Mouse (Mus musculus): ENCODE measurements around the gene Gm11009. TPM values are rescaled to one million over a fixed set of nuclear protein-coding genes. Genes with fewer than 3 reads are reported as not detected.
"Not testable (repeated sequence)": the region's sequence is repeated elsewhere in the genome, so short reads cannot be mapped to it uniquely, and the experiment has no call there.

Gene Gm11009
- not detected in 2 replicates for polyA plus RNA-seq (2015; fragmentation: Nextera tagmentation; extraction: Ambion mirVana)

DNA sequence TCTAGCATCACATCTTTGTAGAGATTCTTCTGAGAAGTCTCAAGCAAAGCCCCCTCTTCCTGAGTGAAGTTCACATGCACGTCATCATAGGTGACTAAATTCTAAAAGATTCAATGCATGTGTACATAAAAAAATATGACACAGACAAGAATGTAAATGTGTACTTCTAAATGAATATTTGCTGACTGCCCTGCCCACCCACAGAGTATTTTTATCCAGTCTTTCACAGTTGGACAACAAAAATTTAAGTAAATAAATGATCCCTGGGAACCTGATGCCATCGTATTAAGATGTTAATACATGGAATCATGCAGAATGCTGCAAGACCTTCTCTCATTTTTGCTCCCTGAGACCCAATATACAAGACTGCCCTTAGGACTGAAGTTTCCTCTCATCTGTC, at the start of gene Gm11009:
Gene Gm11009, minus strand, starts transcription at position 101 of the 400 bp plus-strand sequence.
- not testable (repeated sequence) for H3K4me3 ChIP-seq (ENCODE audit: low read depth, low read length); H3K27ac ChIP-seq (ENCODE audit: low read depth, low read length); H3K36me3 ChIP-seq (ENCODE audit: control insufficient read depth, insufficient read depth); H3K9me3 ChIP-seq (ENCODE audit: control insufficient read depth); H3K9ac ChIP-seq (ENCODE audit: low read depth, low read length); H3K27me3 ChIP-seq (replicated peaks; ENCODE audit: control insufficient read depth, insufficient read depth, low read length); H3K4me1 ChIP-seq (replicated peaks; ENCODE audit: control insufficient read depth, insufficient read depth, low read length); H3K4me2 ChIP-seq (replicated peaks; ENCODE audit: low read depth); ATAC-seq
- WGBS, result no CpG with 5 or more reads among the region's 2 CpGs

Other genes starting within 250 kb of the Gm11009 start
- 0.20 and 0.81 TPM in 2 replicates for gene Gm2004, start 169.7 kb downstream of the Gm11009 start, polyA plus RNA-seq (2015; fragmentation: Nextera tagmentation; extraction: Ambion mirVana)
- 4.5 and 6.8 TPM in 2 replicates for gene 2210418O10Rik, start 92.9 kb downstream of the Gm11009 start, polyA plus RNA-seq (2015; fragmentation: Nextera tagmentation; extraction: Ambion mirVana)
- 5.0 and 6.7 TPM in 2 replicates for gene Gm14435, start 104.1 kb upstream of the Gm11009 start, polyA plus RNA-seq (2015; fragmentation: Nextera tagmentation; extraction: Ambion mirVana)
- 6.1 and 8.3 TPM in 2 replicates for gene Gm14434, start 167.3 kb upstream of the Gm11009 start, polyA plus RNA-seq (2015; fragmentation: Nextera tagmentation; extraction: Ambion mirVana)
- not detected in 2 replicates for gene Zfp967, start 201.6 kb upstream of the Gm11009 start, polyA plus RNA-seq (2015; fragmentation: Nextera tagmentation; extraction: Ambion mirVana)